Mouse (Mus musculus): ENCODE results near the gene Bend3.
A peak's percentile ranks its signal among the peaks of the same experiment; 100 is the strongest.

Bend3 gene

GRCm38 (mm10) chr10:43478751-43479435, at the start of gene Bend3:
Gene Bend3, plus strand, starts transcription at chr10:43478831.
- peak; percentile 75 to 82 for DNase-seq

- DNase-seq = no peak
Observed at GRCm38 (mm10) chr10:43430606-43431005, 48.0 kb upstream of the Bend3 start.

- peak in 1 of 2 experiments; percentile 13 for DNase-seq
Observed at GRCm38 (mm10) chr10:43434326-43434725, 44.3 kb upstream of the Bend3 start.

- DNase-seq = peak in 1 of 2 experiments; percentile 22
Observed at GRCm38 (mm10) chr10:43435757-43436156, 42.9 kb upstream of the Bend3 start.

- peak in 1 of 2 experiments; percentile 30 for DNase-seq
Observed at GRCm38 (mm10) chr10:43439492-43439941, 39.1 kb upstream of the Bend3 start.

- peak; percentile 54 to 72 for DNase-seq
Observed at GRCm38 (mm10) chr10:43440050-43440449, 38.6 kb upstream of the Bend3 start.

GRCm38 (mm10) chr10:43440981-43441740, 37.5 kb upstream of the Bend3 start:
- DNase-seq = peak; percentile 24 to 54

GRCm38 (mm10) chr10:43448656-43449055, 30.0 kb upstream of the Bend3 start:
- no peak for DNase-seq

- peak; percentile 87 to 91 for DNase-seq
Observed at GRCm38 (mm10) chr10:43451848-43452662, 26.6 kb upstream of the Bend3 start.

DNA sequence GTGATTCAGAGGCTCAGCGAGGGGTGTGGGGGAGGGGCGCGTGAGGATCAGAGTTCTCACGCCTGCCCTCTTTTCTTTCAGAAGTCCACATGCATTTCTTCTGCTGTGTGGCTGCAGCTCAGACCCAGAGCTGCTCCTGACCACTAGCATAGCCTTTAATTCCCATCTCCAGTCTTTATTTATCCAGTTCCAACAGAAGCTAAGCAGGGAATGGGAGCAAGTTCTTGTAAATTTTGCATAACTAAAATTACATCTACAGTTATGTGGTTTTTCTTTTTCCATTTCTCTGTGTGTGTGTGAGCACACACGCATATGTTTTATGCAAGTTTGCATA, 26.0 kb upstream of the Bend3 start:
- no peak for DNase-seq

GRCm38 (mm10) chr10:43454219-43454618, 24.4 kb upstream of the Bend3 start:
- no peak for DNase-seq

DNA sequence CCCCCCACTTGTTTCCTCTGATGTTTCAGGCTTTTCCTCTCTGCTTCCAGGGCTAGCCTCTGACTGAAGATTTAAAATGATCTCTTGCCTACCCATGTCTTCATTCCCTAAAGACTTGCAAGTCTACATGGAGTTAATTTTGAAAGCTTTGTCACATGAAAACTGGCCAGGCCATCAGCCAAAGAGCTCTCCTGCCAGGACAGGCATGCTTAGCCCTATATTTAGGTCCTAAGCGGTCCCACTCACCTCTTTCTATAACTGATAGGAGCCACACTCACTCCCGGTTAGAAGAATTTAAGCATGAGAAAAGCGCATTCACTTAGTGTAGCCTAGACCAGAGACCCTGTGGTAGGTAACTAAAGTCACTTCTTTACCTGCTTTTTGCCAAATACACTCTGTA, 24.0 kb upstream of the Bend3 start:
- no peak for DNase-seq

GRCm38 (mm10) chr10:43462821-43463220, 15.8 kb upstream of the Bend3 start:
- DNase-seq = peak in 1 of 2 experiments; percentile 43

DNA sequence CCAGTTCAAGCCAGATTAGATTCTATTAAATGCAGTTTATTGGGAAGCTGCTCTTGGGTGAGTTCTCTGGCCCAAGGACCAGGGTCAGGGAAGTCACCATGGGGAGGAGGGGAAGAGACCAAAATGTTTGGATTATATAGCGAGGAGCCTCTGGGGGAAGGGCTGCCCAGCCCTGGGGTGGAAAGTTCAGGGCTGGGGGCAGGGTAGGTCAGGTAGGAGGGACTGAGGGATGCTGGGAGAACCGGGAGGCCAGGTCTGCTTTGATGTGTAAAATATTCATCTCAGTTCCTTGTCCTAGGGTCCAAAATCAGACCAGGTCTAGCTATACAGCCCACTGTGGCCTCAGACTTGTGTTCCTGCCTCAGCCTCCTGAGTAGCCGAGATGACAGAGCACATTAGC, 15.4 kb upstream of the Bend3 start:
- DNase-seq = peak; percentile 26 to 45

- DNase-seq = no peak
Observed at GRCm38 (mm10) chr10:43466223-43466622, 12.4 kb upstream of the Bend3 start.

DNA sequence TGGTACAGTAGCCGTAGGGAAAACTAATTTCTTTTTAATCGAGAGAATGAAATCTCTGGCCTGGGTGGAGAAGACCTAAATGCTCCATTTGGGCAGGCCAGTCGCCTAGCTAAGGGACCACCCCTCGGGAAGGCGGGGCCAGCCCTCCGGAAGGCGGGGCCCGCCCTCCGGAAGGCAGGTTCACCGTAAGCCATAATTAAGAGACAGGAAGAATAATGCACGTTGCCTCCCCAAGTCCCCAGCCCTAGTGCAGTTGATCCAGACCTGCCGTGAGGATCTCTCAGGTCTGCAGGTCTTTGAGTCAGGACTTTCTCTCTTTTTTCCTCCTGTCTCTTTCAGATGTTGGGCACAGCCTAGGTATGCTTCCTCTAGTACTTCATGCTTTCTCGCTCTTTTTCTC, 11.0 kb upstream of the Bend3 start:
- DNase-seq = peak; percentile 42 to 64

DNA sequence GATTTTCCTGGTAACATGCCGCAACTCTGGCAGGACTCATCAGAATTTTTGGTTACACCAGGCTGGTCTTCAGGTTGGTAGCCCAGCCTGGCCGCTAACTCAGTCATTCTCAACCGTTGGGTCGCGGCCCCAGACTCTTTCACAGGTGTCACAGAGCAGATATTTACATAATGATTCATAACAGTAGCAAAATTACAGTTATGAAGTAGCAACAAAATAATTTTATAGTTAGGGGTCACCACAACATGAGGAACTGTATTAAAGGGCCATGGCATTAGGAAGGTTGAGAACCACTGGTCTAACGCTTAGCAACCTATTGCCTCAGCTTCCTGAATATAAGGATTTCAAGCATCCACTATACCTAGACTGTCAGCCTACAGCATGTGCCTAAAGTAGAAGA, 10.3 kb upstream of the Bend3 start:
- DNase-seq = no peak

GRCm38 (mm10) chr10:43475376-43475775, 3.3 kb upstream of the Bend3 start:
- DNase-seq = peak; percentile 47 to 57

DNA sequence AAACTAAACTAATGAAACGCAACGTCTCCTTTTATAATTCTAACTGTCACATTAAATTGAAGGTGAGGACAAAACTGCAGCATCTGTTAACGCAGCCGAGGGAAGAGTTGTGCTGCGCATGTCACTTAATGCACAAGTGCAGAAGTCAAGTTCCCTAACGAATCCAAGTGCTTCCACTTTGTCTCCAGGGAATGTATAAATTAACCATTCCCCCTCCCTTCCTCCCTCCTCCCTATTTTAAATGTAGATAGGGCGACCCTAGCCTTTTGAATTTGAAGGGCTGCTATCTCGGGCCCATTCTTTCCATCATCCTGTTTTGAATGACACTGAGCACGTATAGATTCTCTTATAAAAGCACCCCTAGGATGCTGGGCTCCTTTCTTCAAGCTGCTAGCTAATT, 1.2 kb upstream of the Bend3 start:
- no peak for DNase-seq

DNA sequence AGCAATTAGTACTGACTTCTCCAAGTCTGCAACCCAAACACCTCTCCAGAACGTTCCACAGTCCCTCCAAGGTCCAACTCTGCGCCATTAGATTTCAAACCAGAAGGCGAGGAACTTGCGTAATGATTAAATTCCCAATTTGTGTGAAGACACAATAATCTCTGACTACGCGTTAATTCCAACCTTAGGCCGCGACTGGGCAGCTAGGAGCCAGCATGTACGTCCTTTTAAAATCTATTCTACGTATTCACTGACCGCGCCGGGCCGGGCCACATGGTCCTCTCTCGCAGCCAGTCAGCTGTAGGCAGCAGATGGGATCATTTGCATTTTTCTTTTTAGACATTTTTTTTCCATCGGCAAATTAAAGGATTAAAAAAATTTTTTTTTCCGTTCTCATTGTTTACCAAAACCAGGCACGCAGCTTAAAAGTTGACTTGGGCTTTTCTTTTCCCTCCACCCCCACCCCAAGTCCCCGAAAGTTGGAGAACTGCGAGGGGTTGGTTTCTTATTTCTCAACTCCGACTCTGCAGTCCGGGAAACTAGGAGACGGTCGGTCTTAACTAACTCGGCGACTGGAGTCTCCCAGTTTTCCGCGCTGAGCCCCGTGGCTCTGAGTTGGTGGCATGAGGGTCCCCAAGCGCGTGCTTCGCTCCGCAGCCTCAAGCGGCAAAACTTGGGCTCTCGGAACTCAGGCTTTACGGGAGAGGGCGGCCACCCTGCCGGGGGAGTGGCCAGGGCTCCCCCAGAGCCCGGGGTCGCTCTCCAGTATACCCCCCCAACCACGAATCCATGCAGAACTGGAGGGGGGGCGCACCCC, 558 bp upstream of the Bend3 start:
- DNase-seq = peak; percentile 74 to 86

DNA sequence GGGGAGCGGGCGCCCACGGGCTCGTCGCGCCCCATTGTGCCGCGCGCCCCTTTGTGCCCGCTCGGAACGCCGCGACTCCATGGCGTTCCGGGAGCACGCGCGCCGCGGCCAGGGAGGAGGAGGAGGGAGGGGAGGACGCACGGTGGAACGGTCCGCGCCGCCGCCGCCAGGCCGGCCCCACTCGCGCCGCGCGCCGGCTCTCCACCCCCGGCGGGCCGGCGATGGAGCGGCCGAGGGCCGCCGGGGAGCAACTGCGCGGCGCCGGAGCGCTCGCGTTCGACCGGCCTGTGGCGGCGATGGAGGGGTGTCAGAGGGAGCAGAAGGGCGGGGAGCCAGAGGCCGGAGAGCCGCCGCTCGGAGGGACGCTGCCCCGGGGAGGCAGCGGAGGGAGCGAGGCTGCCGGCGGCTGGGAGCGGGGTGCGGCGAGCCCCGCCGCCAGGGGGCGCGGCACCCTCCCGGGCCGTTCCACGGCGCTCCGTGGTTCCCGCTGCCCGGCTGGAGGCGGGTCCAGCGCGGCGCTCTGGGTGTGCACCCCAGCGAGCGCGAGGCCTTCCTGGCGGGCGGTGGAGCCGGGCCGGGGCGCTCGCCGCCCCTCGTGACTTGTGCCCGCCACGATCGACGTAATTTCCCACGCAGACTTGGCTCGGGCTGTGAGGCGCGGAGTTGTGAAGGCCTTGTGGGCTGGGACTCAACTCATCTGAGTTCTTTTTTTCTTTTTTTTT, 966 bp downstream of the Bend3 start:
- DNase-seq = peak; percentile 87 to 92

Measured in kidney, postnatal 4 days (tissue).